Mouse (Mus musculus) heart, embryonic 10.5 days (tissue): Measurements from ENCODE around the gene Gulp1. TPM values are rescaled to one million over a fixed set of nuclear protein-coding genes. Genes with fewer than 3 reads are reported as not detected.

Source experiments
- DNase-seq: peaks from one replicate; pipeline ENCODE4 v3.0.0-alpha.2; 2017; ENCODE audit warnings: low spot score
- H3K27ac ChIP-seq: fragments of 300-500 bp; sonication (generic); 2 replicates; pipeline ENCODE4 v1.5.1; 2016; ENCODE audit warnings: mild to moderate bottlenecking
- H3K27me3 ChIP-seq: fragments of 300-500 bp; sonication (generic); 2 replicates; pipeline ENCODE4 v1.6.1; 2016; ENCODE audit warnings: mild to moderate bottlenecking; ENCODE audit not compliant: poor library complexity, insufficient read depth, severe bottlenecking
- H3K36me3 ChIP-seq: fragments of 300-500 bp; sonication (generic); 2 replicates; pipeline ENCODE4 v1.6.1; 2016; ENCODE audit warnings: mild to moderate bottlenecking, moderate library complexity
- H3K4me1 ChIP-seq: fragments of 300-500 bp; sonication (generic); 2 replicates; pipeline ENCODE4 v1.6.1; 2016; ENCODE audit warnings: mild to moderate bottlenecking
- H3K4me3 ChIP-seq: fragments of 300-500 bp; sonication (generic); 2 replicates; pipeline ENCODE4 v1.5.1; 2016; ENCODE audit warnings: mild to moderate bottlenecking, moderate library complexity
- H3K9me3 ChIP-seq: fragments of 300-500 bp; sonication (generic); 2 replicates; pipeline ENCODE4 v1.6.1; 2016; ENCODE audit warnings: mild to moderate bottlenecking, moderate library complexity
- WGBS: fragments of 180-500 bp; shearing (Covaris S2); methylation state at CpG from one replicate; pipeline ENCODE4 v1.1.7; 2016; 5-methylcytosine and 5-hydroxymethylcytosine counted together
- polyA plus RNA-seq: library from polyadenylated mRNA; unstranded; fragments of >200 nt; fragmentation: Nextera tagmentation; extraction: Ambion mirVana; gene quantifications from 2 replicates; pipeline ENCODE4 v1.2.1, GENCODE M21; 2016

The Gulp1 gene
- polyA plus RNA-seq: 15.6 TPM in 2 replicates

DNA sequence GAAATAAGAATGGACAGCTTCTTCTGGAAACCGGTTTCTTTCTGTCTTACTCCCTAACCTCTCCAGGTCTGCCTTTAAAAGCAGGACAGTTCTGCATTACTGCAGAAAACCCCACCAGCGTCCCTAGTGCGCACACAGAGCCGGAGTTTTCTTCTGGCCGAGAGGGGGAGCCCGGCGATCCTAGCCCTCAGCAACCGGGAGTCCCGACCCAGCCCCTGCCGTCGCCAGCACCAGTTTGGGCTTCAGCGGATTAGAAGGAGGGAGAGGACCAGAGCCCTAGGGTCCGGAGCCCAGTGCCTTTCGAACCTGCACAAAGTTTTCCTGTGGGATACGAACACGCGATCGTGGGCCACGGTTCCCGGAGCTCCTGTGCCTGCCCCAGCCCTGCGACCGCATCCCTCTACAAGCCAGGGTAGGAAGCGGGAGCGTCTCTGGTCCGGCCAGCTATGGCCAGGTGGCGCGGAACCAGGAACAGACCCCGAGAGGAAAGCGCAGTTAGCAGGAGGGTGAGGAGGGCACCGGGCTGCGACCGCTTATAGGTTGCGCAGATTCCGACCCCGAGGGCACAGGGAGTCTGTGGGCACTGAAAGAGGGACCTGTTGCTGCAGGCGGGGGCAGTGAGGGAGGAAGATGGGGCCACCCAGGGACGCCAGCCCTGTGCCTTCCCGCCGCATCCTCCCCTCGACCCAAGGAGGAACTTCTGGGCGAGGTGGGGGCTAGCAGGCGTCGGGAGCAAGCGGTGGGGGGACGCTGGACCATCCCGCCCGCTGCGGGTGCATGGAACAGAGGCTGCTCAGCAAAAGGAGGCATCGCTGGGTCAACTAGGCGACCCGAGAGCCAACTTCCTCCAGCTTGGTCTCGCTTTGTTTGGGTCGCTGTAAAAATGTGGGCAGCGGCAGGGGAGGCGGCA is at the start of gene Gulp1:
Gene Gulp1 (plus strand): TSS at position 51 of the 910 bp plus-strand sequence.
- Histone ChIP-seq H3K27me3 (no peaks in the 10 kb centered on the region), H3K9me3 (no peaks in the 10 kb centered on the region), H3K4me1 (peaks cover 27% of the 10 kb centered on the region), H3K27ac (peak within 1 kb of the TSS; percentile 94), H3K36me3 (no peaks in the 10 kb centered on the region), H3K4me3 (peak within 1 kb of the TSS; percentile 87)
- WGBS: under 1% methylated on average over 55 of the region's 55 CpGs
- DNase-seq: peak; percentile 88

DNA sequence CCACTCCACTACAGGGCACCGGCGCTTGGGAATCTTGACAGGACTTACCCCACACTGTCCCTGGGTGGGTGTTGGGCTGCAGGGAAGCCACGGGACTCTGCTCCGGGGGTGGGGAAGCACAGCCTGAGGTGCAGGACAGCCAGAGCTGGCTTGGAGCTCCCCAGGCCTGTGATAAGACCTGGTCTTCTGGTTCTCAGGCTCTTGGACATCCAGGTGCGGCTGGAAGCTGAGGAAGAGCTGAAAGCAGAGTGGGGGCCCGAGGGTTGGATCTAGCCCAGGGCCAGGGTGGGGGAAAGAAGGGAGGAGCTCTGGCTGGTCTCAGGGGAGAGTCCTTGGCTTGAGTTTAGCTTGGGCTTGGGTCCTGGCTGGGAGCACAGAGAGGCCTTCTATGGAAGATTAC is 1.1 kb upstream of the Gulp1 start:
- no peaks in the 10 kb centered on the region for H3K27me3 ChIP-seq
- no peaks in the 10 kb centered on the region for H3K36me3 ChIP-seq
- no peak for DNase-seq
- no peaks in the 10 kb centered on the region for H3K9me3 ChIP-seq
- H3K4me3 ChIP-seq: no peak overlapping the region
- no peak overlapping the region for H3K27ac ChIP-seq
- 65% methylated on average over 6 of the region's 6 CpGs for WGBS
- H3K4me1 ChIP-seq: peaks cover 27% of the 10 kb centered on the region

DNA sequence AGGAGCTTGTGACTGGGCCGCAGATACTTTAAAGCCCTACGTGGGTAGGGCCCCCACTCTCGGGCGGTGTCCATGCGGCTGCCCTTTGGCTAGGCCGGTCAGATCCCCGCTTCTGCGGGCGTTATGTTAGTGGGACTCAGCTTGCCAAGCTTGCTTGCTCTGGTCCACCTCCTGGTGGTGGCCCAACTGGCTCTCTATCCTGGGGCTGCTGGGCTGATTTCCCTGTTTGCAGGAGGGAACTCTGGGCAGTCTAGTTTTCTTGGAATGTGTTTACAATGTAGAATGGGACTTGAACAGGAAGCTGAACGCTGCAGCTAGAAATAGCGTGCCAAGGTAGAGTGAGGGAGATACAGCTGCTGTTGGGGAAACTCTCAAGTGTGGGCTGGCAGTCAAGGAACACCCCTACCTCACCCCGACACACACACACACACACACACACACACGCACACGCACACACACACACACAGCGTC is 1.1 kb downstream of the Gulp1 start:
- Histone ChIP-seq H3K27ac (peak overlapping the region; percentile 94), H3K4me1 (peaks cover 27% of the 10 kb centered on the region), H3K27me3 (no peaks in the 10 kb centered on the region), H3K4me3 (peak overlapping the region; percentile 87), H3K9me3 (no peaks in the 10 kb centered on the region), H3K36me3 (no peaks in the 10 kb centered on the region)
- peak; percentile 82 for DNase-seq
- 10% methylated on average over 15 of the region's 15 CpGs for WGBS

DNA sequence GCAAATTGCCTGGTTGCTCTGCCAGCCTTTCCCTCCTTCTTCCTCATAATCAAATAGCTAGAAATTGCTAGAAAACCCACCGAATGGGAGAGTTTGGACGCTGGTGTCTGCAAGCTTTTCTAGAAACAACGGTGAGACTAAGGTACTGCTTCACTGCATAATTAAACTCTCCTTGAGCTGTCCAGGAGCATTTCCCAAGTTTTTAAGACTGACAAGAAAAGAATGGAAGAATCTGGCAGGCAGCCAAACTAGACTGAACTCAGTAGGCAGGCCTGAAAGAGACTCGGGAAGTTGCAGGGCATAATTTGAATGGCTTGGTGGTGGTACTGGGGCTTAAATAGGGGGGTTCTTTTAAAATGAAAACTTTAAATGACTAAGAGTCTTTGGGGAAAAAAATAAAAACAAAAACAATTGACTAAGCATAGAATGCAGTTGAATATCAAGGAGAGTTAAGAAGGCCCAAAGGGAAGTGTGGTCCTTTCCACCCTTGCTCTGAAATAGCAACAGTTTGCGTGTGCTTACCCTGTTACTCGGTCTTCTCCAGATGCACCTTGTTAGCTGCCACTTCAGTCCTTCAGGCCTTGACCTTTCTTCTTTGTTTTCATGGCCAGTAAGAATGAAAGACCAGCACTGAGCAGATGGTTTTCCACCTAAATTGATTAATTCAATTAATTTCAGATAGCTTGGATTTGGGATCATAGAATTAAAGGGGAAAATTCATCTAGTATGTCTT is 2.0 kb downstream of the Gulp1 start:
- Histone ChIP-seq H3K27ac (peak overlapping the region; percentile 94; the same call in 1 of the 2 replicates), H3K4me3 (peak overlapping the region; percentile 87; the same call in 1 of the 2 replicates), H3K9me3 (no peaks in the 10 kb centered on the region), H3K27me3 (no peaks in the 10 kb centered on the region), H3K36me3 (no peaks in the 10 kb centered on the region), H3K4me1 (peaks cover 27% of the 10 kb centered on the region)
- WGBS: 39% methylated on average over 6 of the region's 6 CpGs
- no peak for DNase-seq

DNA sequence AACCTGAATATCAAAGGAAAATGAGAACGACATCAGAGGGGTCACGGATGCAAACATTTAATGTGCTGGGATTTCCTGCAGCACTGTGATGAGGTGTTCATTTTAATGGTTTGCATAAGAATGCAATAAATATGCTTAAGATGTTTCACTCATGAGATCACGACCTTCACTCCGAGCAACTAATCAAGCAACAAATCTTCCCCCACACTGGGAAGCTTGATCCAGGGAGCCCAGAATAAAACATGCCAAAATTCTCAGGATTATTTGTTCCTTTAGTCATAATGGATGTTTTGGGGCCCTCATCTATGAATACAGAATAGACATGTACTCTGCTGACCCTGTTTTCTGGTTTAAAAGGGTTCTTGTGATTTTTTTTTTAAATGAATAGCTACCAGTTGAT is 16.1 kb downstream of the Gulp1 start:
- no peak overlapping the region for H3K4me3 ChIP-seq
- H3K36me3 ChIP-seq: no peaks in the 10 kb centered on the region
- no peaks in the 10 kb centered on the region for H3K27me3 ChIP-seq
- H3K4me1 ChIP-seq: no peaks in the 10 kb centered on the region
- H3K9me3 ChIP-seq: no peaks in the 10 kb centered on the region
- DNase-seq: no peak
- H3K27ac ChIP-seq: no peak overlapping the region
- WGBS: 81% methylated on average over 4 of the region's 4 CpGs

DNA sequence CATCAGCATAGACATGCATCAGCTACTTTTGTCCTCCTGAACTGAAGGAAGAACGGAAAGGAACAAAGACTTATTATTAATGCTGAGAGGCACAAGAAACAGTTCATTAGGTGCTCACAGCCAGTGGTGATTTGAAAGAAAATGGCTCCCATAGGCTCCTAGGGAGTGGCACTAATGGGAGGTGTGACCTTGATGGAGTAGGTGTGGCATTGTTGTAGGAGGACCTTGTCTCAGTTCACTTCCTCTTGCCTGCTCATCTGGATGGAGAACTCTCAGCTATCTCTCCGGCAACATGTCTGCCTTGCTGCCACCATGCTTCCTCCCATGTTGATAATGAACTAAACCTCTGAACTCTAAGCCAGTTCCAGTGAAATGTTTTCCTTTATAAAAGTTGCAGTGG is 17.0 kb downstream of the Gulp1 start:
- no peak overlapping the region for H3K4me3 ChIP-seq
- no peaks in the 10 kb centered on the region for H3K27me3 ChIP-seq
- WGBS: 63% methylated on average over 2 of the region's 2 CpGs
- H3K4me1 ChIP-seq: no peaks in the 10 kb centered on the region
- no peak for DNase-seq
- no peaks in the 10 kb centered on the region for H3K36me3 ChIP-seq
- no peak overlapping the region for H3K27ac ChIP-seq
- H3K9me3 ChIP-seq: no peaks in the 10 kb centered on the region

DNA sequence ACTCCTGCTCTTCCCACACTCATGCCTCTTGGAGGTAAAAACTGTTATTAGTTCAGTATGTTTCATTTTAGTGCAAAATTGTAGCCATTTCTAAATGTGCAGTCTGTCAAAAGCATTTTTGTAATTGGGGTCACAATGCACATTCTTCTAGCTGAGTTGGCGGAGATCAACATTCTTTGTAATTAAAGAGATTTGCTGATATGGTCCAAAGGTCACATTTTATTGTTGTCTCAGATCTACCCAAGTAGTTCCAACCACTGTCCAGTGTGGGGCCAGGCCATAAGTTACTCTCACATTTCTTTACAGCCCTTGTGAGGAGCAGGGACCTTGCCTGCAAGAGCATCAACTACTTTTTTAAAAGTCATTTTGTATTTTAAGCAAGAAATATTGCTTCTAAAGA is 24.7 kb downstream of the Gulp1 start:
- H3K9me3 ChIP-seq: no peaks in the 10 kb centered on the region
- WGBS: 81% methylated on average over 1 of the region's 1 CpGs
- no peak for DNase-seq
- H3K27ac ChIP-seq: no peak overlapping the region
- H3K4me1 ChIP-seq: no peaks in the 10 kb centered on the region
- no peak overlapping the region for H3K4me3 ChIP-seq
- no peaks in the 10 kb centered on the region for H3K36me3 ChIP-seq
- no peaks in the 10 kb centered on the region for H3K27me3 ChIP-seq

DNA sequence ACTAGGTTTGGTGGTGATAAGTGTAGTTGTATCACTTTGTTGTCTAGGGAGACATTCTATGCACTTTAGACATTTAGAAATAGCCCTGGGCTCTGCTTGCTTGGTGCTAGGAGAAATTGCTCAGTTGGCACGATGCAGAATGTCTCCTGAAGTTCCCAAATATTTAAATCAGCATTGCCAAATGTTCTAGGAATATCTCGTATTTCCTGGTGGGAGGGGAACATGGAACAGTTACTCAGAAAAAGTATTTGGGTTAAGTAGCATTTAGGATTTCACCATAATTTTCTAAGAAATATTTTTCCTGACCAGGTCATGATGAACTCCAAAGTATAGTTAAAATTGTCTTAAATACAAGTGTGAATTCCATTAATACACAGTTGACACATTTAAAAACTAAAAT is 25.3 kb downstream of the Gulp1 start:
- H3K27me3 ChIP-seq: no peaks in the 10 kb centered on the region
- H3K27ac ChIP-seq: no peak overlapping the region
- no peaks in the 10 kb centered on the region for H3K36me3 ChIP-seq
- 74% methylated on average over 2 of the region's 2 CpGs for WGBS
- no peak for DNase-seq
- no peak overlapping the region for H3K4me3 ChIP-seq
- H3K9me3 ChIP-seq: no peaks in the 10 kb centered on the region
- no peaks in the 10 kb centered on the region for H3K4me1 ChIP-seq

DNA sequence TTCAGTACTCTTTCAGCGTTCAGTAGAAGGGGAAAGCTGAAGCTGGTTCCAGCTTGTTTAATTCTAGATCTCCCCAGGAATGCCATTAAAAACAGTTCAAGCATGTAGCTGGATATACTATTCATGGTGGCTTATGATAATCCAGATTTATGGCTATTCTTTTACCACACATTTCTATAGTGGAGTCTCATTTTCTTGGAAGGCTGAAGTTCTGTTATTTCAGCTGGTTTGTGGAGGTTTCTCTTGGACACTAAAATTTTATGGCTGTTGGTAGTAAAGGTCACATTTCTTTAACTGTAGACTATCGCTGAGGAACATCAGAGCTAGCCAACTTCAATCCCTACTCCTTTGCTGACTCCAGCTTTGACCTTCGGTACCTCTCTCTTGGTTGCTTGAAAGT is 29.1 kb downstream of the Gulp1 start:
- WGBS: 89% methylated on average over 3 of the region's 3 CpGs
- H3K27ac ChIP-seq: no peak overlapping the region

DNA sequence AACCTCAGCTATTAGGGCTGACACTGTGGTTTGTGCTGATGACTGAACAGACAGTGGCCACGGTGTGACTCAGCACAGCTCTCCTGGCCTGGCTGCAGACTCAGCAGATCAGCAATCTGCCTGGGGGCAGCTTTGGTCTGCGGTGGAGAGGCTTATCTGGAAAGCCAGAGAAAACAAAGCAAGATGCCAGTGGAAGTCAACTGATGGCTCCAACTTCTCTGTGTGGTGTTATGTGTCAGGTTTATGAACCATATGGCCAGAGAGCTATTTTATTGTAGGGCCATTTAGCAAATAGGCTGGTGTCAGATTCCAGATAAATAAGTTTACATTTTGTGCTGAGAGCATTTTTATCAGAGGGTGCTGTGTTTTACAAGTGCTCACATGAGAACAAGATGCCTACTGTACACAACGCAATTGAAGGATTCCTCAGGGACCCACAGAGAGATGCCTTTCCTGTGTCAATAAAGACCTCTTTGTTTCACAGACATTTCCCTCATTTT is 33.6 kb downstream of the Gulp1 start:
- no peaks in the 10 kb centered on the region for H3K27me3 ChIP-seq
- H3K4me3 ChIP-seq: no peak overlapping the region
- peaks cover 11% of the 10 kb centered on the region for H3K4me1 ChIP-seq
- DNase-seq: peak; percentile 87
- no peaks in the 10 kb centered on the region for H3K9me3 ChIP-seq
- H3K36me3 ChIP-seq: no peaks in the 10 kb centered on the region
- peak overlapping the region; percentile 33; the same call in 1 of the 2 replicates for H3K27ac ChIP-seq
- WGBS: 6% methylated on average over 3 of the region's 3 CpGs

More for the DNA sequence above, 29.1 kb downstream of the Gulp1 start:
- DNase-seq: no peak
- Histone ChIP-seq H3K4me3 (no peak overlapping the region), H3K9me3 (no peaks in the 10 kb centered on the region), H3K36me3 (no peaks in the 10 kb centered on the region), H3K4me1 (peaks cover 10% of the 10 kb centered on the region), H3K27me3 (no peaks in the 10 kb centered on the region)

DNA sequence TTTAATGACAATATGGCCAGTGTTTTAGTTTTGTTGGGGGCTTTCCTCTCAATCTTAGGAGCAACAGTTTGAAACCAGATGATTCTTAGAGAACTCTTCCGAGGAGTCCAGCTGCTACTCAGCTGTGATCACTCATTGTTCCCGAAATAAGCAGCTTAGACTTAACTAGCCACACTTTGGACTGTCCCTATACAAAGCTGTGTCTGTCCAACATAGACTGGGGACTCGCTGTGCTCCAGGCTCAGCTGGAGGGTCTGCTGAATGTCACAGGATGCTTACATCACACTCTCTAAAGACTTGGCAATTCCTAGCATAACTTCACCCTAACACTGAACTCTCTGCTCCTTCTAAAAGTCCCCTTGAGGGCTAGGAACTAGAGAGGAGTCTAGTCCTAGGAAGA is 40.4 kb downstream of the Gulp1 start:
- no peaks in the 10 kb centered on the region for H3K36me3 ChIP-seq
- no peak overlapping the region for H3K4me3 ChIP-seq
- peak; percentile 77 for DNase-seq
- H3K9me3 ChIP-seq: no peaks in the 10 kb centered on the region
- 17% methylated on average over 3 of the region's 3 CpGs for WGBS
- H3K27ac ChIP-seq: peak overlapping the region; percentile 56
- peaks cover 13% of the 10 kb centered on the region; the same call in 1 of the 2 replicates for H3K4me1 ChIP-seq
- no peaks in the 10 kb centered on the region for H3K27me3 ChIP-seq

DNA sequence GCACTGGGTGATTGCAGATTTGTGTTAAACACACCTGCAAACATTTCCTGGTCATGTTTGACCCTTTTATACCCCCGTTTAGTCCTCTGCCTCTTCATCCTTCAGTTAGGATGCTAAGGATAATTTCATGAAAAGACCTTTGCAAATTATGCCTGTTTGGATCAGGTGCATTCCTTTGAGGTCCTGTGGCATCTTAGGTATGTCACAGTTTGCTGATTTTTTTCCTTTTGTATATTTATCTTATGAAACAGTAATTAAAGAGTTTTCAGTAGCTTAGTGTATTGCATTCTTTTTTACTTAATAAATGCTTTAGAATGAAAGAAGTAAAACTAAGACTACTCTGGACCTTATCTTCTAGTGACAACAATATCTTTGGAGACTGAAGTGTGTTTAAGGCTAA is 41.8 kb downstream of the Gulp1 start:
- Histone ChIP-seq H3K4me3 (no peak overlapping the region), H3K4me1 (peaks cover 13% of the 10 kb centered on the region; the same call in 1 of the 2 replicates), H3K36me3 (no peaks in the 10 kb centered on the region), H3K27me3 (no peaks in the 10 kb centered on the region), H3K9me3 (no peaks in the 10 kb centered on the region), H3K27ac (no peak overlapping the region)
- no peak for DNase-seq
- WGBS: 85% methylated on average over 1 of the region's 1 CpGs

DNA sequence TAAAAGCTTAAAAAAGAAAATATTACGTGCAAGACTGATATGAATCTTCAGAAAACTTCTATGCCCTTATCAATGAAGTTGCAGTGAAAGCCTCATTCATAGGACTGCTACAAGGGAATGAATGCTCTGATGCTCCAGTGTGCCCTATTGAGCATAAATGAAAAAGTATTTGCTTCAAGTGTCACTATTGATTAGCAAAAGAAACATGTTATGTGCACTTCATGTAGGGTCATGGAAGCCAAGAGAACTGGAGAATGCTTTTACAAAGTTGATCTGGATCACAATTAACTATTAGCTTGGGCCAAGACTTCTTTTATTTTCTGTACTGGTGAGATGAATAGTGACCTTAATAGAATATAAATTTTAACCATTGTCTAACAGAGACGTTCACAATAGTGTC is 47.0 kb downstream of the Gulp1 start:
- H3K4me1 ChIP-seq: no peaks in the 10 kb centered on the region
- H3K27me3 ChIP-seq: no peaks in the 10 kb centered on the region
- H3K9me3 ChIP-seq: no peaks in the 10 kb centered on the region
- H3K4me3 ChIP-seq: no peak overlapping the region
- H3K36me3 ChIP-seq: no peaks in the 10 kb centered on the region
- no peak overlapping the region for H3K27ac ChIP-seq
- 88% methylated on average over 2 of the region's 2 CpGs for WGBS
- no peak for DNase-seq
